Mouse (Mus musculus) stomach, postnatal 0 days (tissue): ENCODE results near the gene Khdc1b.
"Not testable (repeated sequence)": the region's sequence is repeated elsewhere in the genome, so short reads cannot be mapped to it uniquely, and the experiment has no call there.

Source experiments
- CTCF ChIP-seq: IDR thresholded peaks from 2 replicates; pipeline ENCODE4 v1.5.1; 2016; ENCODE audit warnings: antibody characterized with exemption, low read depth, mild to moderate bottlenecking, moderate library complexity
- EP300 ChIP-seq: optimal IDR thresholded peaks from 2 replicates; pipeline ENCODE3; 2016; ENCODE audit warnings: antibody characterized with exemption

- not testable (repeated sequence) for TF ChIP-seq CTCF, EP300
These were observed 38.6 kb upstream of the Khdc1b start for GRCm38 (mm10) chr1:21344752-21345151.
